Mouse (Mus musculus): ENCODE results near the gene R3hdm2. TPM values are rescaled to one million over a fixed set of nuclear protein-coding genes. Genes with fewer than 3 reads are reported as not detected.

The R3hdm2 gene
- total RNA-seq, 2 experiments from 2014 or later, result 89.7 to 129 TPM

- intact Hi-C loops (cut with DNase I), result no loop called here
- no peak for DNase-seq
Observed at GRCm38 (mm10) chr10:127413585-127413984, 33.5 kb downstream of the R3hdm2 start.

GRCm38 (mm10) chr10:127414141-127414540 is 34.0 kb downstream of the R3hdm2 start:
- intact Hi-C loops (cut with DNase I), result no loop called here
- no peak for DNase-seq

GRCm38 (mm10) chr10:127420131-127420530 is 40.0 kb downstream of the R3hdm2 start:
- intact Hi-C loops (cut with DNase I), result no loop called here
- DNase-seq, result no peak

GRCm38 (mm10) chr10:127420676-127421353 is 40.7 kb downstream of the R3hdm2 start:
- intact Hi-C loops (cut with DNase I), result no loop called here
- no peak for DNase-seq

GRCm38 (mm10) chr10:127422047-127422446 is 41.9 kb downstream of the R3hdm2 start:
- intact Hi-C loops (cut with DNase I), result no loop called here
- DNase-seq, result no peak

- intact Hi-C loops (cut with DNase I), result loop anchor here (5.0 kb wide), 1 partner anchor 38 kb away; no protein-coding TSS in a partner anchor
Observed at GRCm38 (mm10) chr10:127425794-127426193, 45.7 kb downstream of the R3hdm2 start.

GRCm38 (mm10) chr10:127426670-127427069 is 46.5 kb downstream of the R3hdm2 start:
- no peak for DNase-seq
- intact Hi-C loops (cut with DNase I), result loop anchor here (5.0 kb wide), 1 partner anchor 39 kb away; no protein-coding TSS in a partner anchor

More at GRCm38 (mm10) chr10:127425794-127426193, 45.7 kb downstream of the R3hdm2 start:
- no peak for DNase-seq

GRCm38 (mm10) chr10:127427107-127427506 is 47.0 kb downstream of the R3hdm2 start:
- intact Hi-C loops (cut with DNase I), result loop anchor here (5.0 kb wide), 1 partner anchor 40 kb away; no protein-coding TSS in a partner anchor
- no peak for DNase-seq

- DNase-seq, result no peak
- intact Hi-C loops (cut with DNase I), result loop anchor here (5.0 kb wide), 1 partner anchor 41 kb away; no protein-coding TSS in a partner anchor
Observed at GRCm38 (mm10) chr10:127427987-127428386, 47.9 kb downstream of the R3hdm2 start.

- intact Hi-C loops (cut with DNase I), result loop anchor here (5.0 kb wide), 1 partner anchor 42 kb away; no protein-coding TSS in a partner anchor
- no peak for DNase-seq
Observed at GRCm38 (mm10) chr10:127429538-127429937, 49.4 kb downstream of the R3hdm2 start.

GRCm38 (mm10) chr10:127432466-127432865 is 52.3 kb downstream of the R3hdm2 start:
- no peak for DNase-seq
- intact Hi-C loops (cut with DNase I), result no loop called here

- no peak for DNase-seq
- intact Hi-C loops (cut with DNase I), result no loop called here
Observed at GRCm38 (mm10) chr10:127437354-127438113, 57.4 kb downstream of the R3hdm2 start.

GRCm38 (mm10) chr10:127453701-127454100 is 73.6 kb downstream of the R3hdm2 start:
- intact Hi-C loops (cut with DNase I), result loop anchor here (2.0 kb wide), 1 partner anchor 103 kb away; no protein-coding TSS in a partner anchor
- DNase-seq, result no peak

GRCm38 (mm10) chr10:127462411-127463096 is 82.4 kb downstream of the R3hdm2 start:
- intact Hi-C loops (cut with DNase I), result no loop called here
- DNase-seq, result no peak

- no peak for DNase-seq
- intact Hi-C loops (cut with DNase I), result no loop called here
Observed at GRCm38 (mm10) chr10:127471281-127471988, 91.3 kb downstream of the R3hdm2 start.

- intact Hi-C loops (cut with DNase I), result no loop called here
Observed at GRCm38 (mm10) chr10:127472722-127473121, 92.6 kb downstream of the R3hdm2 start.

GRCm38 (mm10) chr10:127475175-127475574 is 95.0 kb downstream of the R3hdm2 start:
- intact Hi-C loops (cut with DNase I), result no loop called here

More at GRCm38 (mm10) chr10:127472722-127473121, 92.6 kb downstream of the R3hdm2 start:
- DNase-seq, result no peak

GRCm38 (mm10) chr10:127476541-127476940 is 96.4 kb downstream of the R3hdm2 start:
- intact Hi-C loops (cut with DNase I), result no loop called here
- no peak for DNase-seq

More at GRCm38 (mm10) chr10:127475175-127475574, 95.0 kb downstream of the R3hdm2 start:
- no peak for DNase-seq

GRCm38 (mm10) chr10:127477301-127477700 is 97.2 kb downstream of the R3hdm2 start:
- intact Hi-C loops (cut with DNase I), result no loop called here
- no peak for DNase-seq

- intact Hi-C loops (cut with DNase I), result loop anchor here (2.0 kb wide), 1 partner anchor 34 kb away; no protein-coding TSS in a partner anchor
- DNase-seq, result no peak
Observed at GRCm38 (mm10) chr10:127479131-127479530, 99.0 kb downstream of the R3hdm2 start.
